Mouse (Mus musculus) thymus, postnatal 0 days (tissue): ENCODE data around the gene Gjb4. TPM values are rescaled to one million over a fixed set of nuclear protein-coding genes. Genes with fewer than 3 reads are reported as not detected.

Source experiments
- DNase-seq: peaks from one replicate; pipeline ENCODE4 v3.0.0-alpha.2; 2015; ENCODE audit warnings: low spot score
- polyA plus RNA-seq: library from polyadenylated mRNA; unstranded; fragments of >200 nt; fragmentation: Nextera tagmentation; extraction: Ambion mirVana; gene quantifications from 2 replicates; pipeline ENCODE4 v1.2.1, GENCODE M21; 2015

The Gjb4 gene
- polyA plus RNA-seq, 1 experiment from 2014 or later, result not detected

DNA sequence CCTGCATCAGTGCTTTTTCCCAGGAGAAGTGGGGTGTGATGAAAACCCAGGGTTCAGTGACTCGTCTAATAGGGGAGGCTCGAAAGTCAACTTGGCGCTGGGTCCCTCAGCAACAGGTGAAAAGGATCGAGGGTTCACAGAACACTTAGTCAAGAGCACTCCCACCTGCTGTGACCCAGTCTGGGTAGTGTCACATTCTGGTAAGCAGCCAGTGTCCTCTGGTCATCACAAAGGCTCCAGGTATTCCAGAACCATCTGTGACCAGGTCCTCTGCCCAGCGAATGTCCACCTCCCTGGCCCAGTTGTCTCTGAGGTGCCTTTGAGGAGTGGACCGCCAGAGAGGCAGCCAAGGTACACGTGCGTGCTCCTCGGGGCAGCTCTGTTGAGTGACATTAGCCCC lies 42.3 kb downstream of the Gjb4 start:
- DNase-seq, result no peak

DNA sequence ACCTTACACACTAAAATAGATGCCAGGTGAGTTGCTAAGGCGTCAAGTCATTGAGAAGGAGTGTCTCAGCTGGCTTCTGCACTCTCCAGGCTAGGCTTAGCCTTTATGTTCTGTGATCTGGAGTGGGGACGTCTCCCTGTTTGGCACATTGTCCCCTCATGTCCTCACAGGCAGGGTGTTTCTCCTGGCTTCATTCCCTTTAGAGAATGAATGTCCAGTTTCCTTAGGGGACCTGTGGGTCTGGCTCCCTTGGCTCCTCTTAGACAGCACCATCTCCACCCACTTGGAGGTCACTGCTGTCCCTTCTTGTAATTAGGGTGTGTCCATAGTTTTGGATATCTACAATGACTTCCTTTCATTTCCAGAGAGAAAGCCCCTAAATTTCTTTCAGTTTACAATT lies 47.0 kb downstream of the Gjb4 start:
- no peak for DNase-seq

DNA sequence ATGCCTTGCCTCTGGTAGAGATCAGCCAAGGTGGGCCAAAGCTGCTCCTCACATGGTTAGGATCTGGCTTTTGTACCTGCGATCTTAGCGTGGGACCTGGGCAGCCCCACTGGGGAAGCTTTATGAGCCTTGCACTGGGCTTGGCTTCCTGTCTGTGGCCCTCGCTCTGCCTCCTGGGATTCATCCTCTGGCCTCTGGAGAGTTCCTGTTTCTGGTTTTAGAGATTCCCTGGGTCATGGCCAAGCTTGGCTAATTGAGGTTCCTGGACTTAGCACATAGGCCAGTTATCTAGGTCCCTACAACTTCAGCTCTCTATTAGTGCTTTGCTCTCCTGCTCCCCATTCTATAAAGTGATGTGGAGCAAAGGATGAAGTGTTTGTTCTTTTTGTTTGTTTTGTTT lies 50.1 kb downstream of the Gjb4 start:
- DNase-seq, result no peak

Other genes starting within 250 kb of the Gjb4 start
- 18.4 and 22.2 TPM in 2 replicates for gene Tmem35b, start 230.4 kb downstream of the Gjb4 start, polyA plus RNA-seq
- gene Dlgap3, start 184.9 kb downstream of the Gjb4 start, polyA plus RNA-seq, result 0.55 and 0.80 TPM in 2 replicates
- gene Smim12, start 110.3 kb downstream of the Gjb4 start, polyA plus RNA-seq, result 57.9 and 59.4 TPM in 2 replicates
- 4.9 and 6.1 TPM in 2 replicates for gene Gja4, start 40.0 kb downstream of the Gjb4 start, polyA plus RNA-seq
- gene Gjb3, start 23.2 kb downstream of the Gjb4 start, polyA plus RNA-seq, result 0.42 and 0.44 TPM in 2 replicates
- 0.12 and 0.21 TPM in 2 replicates for gene Gjb5, start 4.1 kb upstream of the Gjb4 start, polyA plus RNA-seq